Mouse (Mus musculus) spleen, adult 2 months (tissue): ENCODE results near the gene Slc23a2. TPM values are rescaled to one million over a fixed set of nuclear protein-coding genes. Genes with fewer than 3 reads are reported as not detected.

Experiments used
- DNase-seq, 2 experiments: peaks; one replicate each; pipeline versions ENCODE4 v3.0.0 to v3.0.0-alpha.2; 2012 to 2021; ENCODE audit warnings: low spot score in 2 of 2, low read depth in 1 of 2
- H3K27ac ChIP-seq: fragments of 200-500 bp; 2 replicates; pipeline ENCODE4 v1.5.1; 2012; ENCODE audit warnings: low read length, inconsistent platforms; ENCODE audit not compliant: insufficient read depth
- H3K27me3 ChIP-seq: fragments of 200-500 bp; 2 replicates; pipeline ENCODE4 v1.6.1; 2012; ENCODE audit warnings: mild to moderate bottlenecking, moderate library complexity, low read length, inconsistent platforms; ENCODE audit not compliant: control insufficient read depth, insufficient read depth
- H3K36me3 ChIP-seq: fragments of 200-500 bp; 2 replicates; pipeline ENCODE4 v1.6.1; 2012; ENCODE audit warnings: mild to moderate bottlenecking, low read length, inconsistent platforms; ENCODE audit not compliant: control insufficient read depth, insufficient read depth
- H3K4me1 ChIP-seq: fragments of 200-500 bp; 2 replicates; pipeline ENCODE4 v1.6.1; 2011; ENCODE audit warnings: inconsistent platforms; ENCODE audit not compliant: control insufficient read depth, insufficient read depth, insufficient read length
- H3K4me3 ChIP-seq: fragments of 200-500 bp; 2 replicates; pipeline ENCODE4 v1.5.1; 2011; ENCODE audit warnings: mild to moderate bottlenecking, inconsistent platforms; ENCODE audit not compliant: insufficient read depth, insufficient read length; ENCODE audit errors: extremely low read depth
- CTCF ChIP-seq: fragments of 200-500 bp; IDR thresholded peaks from 2 replicates; pipeline ENCODE4 v1.5.1; 2011; ENCODE audit warnings: mild to moderate bottlenecking, inconsistent platforms; ENCODE audit not compliant: insufficient read depth, insufficient read length, insufficient replicate concordance; ENCODE audit errors: extremely low read depth
- POLR2A ChIP-seq: fragments of 200-500 bp; IDR thresholded peaks from 2 replicates; pipeline ENCODE4 v1.6.1; 2011; ENCODE audit warnings: low read depth, low read length, inconsistent platforms
- WGBS: fragments of 180-500 bp; shearing (Covaris S2); methylation state at CpG from one replicate; pipeline ENCODE4 v1.1.7; 2018; 5-methylcytosine and 5-hydroxymethylcytosine counted together
- polyA plus RNA-seq: library from polyadenylated mRNA; depleted of rRNA; stranded (reverse); fragments of >200 nt; gene quantifications from 2 replicates; pipeline ENCODE4 v1.2.3, GENCODE M21; 2012

The Slc23a2 gene
- polyA plus RNA-seq, 1 experiment: 20.6 TPM

DNA sequence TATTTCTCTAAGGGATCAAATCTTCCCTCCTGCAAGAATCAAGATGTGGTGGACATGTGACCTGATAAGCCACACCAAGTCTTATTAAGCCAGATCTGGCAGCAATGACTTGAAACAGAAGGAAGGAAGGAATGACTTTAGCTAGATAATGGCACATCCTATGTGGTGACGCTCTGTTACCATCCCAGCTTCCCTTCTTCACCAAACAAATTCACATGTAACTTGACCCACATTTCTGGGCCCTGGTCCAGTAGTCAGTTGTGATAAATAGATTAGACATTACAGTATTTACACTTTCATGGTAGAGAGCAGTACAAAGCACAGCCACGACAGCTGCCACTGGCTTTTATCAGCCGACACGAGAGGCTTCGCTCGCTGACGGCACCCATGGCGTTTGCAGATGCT is 89.6 kb downstream of the Slc23a2 start:
- WGBS: 86% methylated on average over 8 of the region's 8 CpGs
- TF ChIP-seq POLR2A: no peak
- TF ChIP-seq CTCF: no peak
- Histone ChIP-seq H3K27me3 (no peaks in the 10 kb centered on the region), H3K4me1 (peaks cover 22% of the 10 kb centered on the region), H3K36me3 (peaks cover 4% of the 10 kb centered on the region), H3K27ac (no peak overlapping the region), H3K4me3 (no peak overlapping the region)
- DNase-seq: no peak

DNA sequence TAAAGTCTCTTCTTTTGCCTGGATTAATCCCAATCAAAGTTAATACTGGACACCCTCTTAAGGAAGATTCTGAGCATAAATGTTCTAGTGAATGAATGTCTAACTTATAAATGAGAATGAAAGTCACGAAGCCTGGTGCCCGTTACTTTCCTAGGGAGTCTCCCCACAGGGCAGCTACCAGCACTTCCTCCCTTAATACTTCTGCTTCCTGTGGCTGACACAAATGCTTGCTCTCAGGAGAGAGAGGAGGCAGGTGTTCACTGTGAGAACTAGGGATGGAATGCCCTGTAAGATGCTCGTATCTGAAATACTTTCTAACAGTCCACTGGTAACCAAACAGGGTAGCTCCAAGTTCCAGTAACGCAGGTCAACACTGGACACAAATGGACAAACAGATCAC is 91.1 kb downstream of the Slc23a2 start:
- Histone ChIP-seq H3K36me3 (peaks cover 3% of the 10 kb centered on the region), H3K4me1 (peaks cover 19% of the 10 kb centered on the region), H3K4me3 (no peak overlapping the region), H3K27me3 (no peaks in the 10 kb centered on the region), H3K27ac (no peak overlapping the region)
- DNase-seq: no peak
- 31% methylated on average over 4 of the region's 4 CpGs for WGBS
- no peak for TF ChIP-seq CTCF
- no peak for TF ChIP-seq POLR2A

DNA sequence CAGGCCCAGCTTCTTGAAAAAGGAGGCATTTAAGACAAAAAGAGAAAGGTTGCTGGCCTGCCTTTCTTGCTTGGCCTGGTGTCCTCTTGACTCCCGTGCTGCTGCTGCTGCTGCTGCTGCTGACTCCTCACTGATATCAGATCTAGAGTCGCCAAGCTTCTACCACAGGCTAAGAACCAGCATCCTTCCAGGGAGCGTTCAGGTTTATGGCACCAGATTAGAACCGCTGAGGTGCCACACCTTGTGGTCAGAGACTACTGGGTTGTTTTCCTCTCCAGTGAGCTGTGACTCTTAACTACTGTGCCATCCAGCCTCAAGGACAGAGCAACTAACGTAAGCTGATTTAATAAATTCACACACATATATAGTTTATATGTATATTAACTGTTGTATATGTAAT is 93.1 kb downstream of the Slc23a2 start:
- Histone ChIP-seq H3K4me3 (no peak overlapping the region), H3K27me3 (no peaks in the 10 kb centered on the region), H3K4me1 (peaks cover 25% of the 10 kb centered on the region), H3K27ac (no peak overlapping the region), H3K36me3 (peaks cover 3% of the 10 kb centered on the region)
- no peak for TF ChIP-seq CTCF
- TF ChIP-seq POLR2A: no peak
- peak in 1 of 2 experiments; percentile 28 for DNase-seq
- 16% methylated on average over 5 of the region's 5 CpGs for WGBS

DNA sequence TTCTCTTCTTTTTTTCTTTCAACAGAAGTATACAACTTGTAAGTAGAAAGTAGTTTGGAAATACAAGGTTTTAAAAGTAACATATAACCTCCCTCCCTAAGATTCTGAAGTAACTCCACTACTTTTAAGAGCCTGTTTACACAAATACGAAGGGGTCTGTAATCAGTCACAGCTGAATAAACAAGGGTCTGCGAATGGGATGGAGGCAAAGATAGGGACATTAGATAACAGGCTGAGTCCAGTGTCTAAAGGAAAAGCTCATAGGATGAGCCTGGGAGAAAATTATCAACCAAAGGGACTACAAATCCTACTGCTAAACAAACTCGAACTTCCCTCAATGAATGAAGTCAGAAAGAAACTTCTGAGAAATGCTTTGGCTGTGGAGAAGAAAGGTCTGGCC is 95.0 kb downstream of the Slc23a2 start:
- H3K4me3 ChIP-seq: no peak overlapping the region
- no peak overlapping the region for H3K27ac ChIP-seq
- no peak for TF ChIP-seq POLR2A
- no peak for TF ChIP-seq CTCF
- H3K36me3 ChIP-seq: no peaks in the 10 kb centered on the region
- 82% methylated on average over 3 of the region's 3 CpGs for WGBS
- peaks cover 25% of the 10 kb centered on the region for H3K4me1 ChIP-seq
- no peak for DNase-seq
- no peaks in the 10 kb centered on the region for H3K27me3 ChIP-seq

DNA sequence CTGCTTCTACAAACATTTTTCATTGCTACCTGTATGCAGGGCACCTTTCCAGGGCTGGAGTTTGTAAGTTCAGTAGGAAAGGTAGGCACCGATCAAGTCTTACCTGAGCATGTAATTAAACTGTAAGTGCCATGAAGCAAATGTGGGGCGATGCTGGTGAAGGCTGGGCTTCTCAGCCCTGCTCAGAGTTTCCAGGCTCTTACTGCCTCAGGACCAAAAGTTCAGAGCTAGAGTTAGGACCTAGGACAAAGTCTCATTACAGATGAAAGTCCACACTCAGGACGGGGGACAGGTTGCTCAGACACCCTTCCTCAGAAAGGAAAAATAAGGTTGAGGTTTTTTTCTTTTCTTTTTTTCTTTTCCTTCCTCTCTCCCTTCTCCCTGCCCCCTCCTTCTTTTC is 95.4 kb downstream of the Slc23a2 start:
- H3K27ac ChIP-seq: no peak overlapping the region
- no peak overlapping the region for H3K4me3 ChIP-seq
- H3K36me3 ChIP-seq: no peaks in the 10 kb centered on the region
- peaks cover 25% of the 10 kb centered on the region for H3K4me1 ChIP-seq
- no peaks in the 10 kb centered on the region for H3K27me3 ChIP-seq
- no peak for TF ChIP-seq CTCF
- TF ChIP-seq POLR2A: no peak
- WGBS: 91% methylated on average over 3 of the region's 3 CpGs
- no peak for DNase-seq

DNA sequence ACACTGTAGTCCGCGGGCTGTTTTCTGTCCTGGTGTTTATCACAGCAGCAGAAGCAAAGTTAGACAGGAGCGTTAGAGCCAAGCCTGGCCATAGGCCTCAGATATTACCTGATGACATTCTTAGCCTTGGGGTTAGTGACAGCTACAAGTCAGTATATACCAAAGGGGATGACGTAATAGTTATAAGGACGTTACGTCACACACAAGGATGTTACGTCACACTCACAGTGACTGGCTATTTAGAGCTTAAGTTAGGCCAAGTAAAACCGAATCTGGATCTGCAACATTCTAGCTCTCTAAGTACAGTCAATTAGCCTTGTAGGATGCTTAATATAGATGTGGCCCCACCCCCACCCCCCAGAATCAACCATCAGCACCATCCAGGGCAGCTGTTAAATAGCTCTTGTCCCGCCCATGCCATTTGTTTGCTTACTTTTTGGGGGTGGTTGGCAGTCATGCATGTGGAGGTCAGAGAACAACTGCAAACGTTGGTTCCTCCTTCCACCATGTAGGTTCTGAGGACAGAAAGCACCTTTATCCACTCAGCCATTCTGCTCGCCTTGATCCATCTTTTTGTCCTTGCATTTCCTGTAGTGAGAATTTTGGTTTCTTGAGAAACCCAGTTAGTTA is 96.7 kb downstream of the Slc23a2 start:
- H3K36me3 ChIP-seq: no peaks in the 10 kb centered on the region
- H3K4me1 ChIP-seq: peaks cover 18% of the 10 kb centered on the region
- DNase-seq: no peak
- 77% methylated on average over 11 of the region's 11 CpGs for WGBS
- TF ChIP-seq CTCF: no peak
- no peak for TF ChIP-seq POLR2A
- no peak overlapping the region for H3K4me3 ChIP-seq
- H3K27me3 ChIP-seq: no peaks in the 10 kb centered on the region
- no peak overlapping the region for H3K27ac ChIP-seq

DNA sequence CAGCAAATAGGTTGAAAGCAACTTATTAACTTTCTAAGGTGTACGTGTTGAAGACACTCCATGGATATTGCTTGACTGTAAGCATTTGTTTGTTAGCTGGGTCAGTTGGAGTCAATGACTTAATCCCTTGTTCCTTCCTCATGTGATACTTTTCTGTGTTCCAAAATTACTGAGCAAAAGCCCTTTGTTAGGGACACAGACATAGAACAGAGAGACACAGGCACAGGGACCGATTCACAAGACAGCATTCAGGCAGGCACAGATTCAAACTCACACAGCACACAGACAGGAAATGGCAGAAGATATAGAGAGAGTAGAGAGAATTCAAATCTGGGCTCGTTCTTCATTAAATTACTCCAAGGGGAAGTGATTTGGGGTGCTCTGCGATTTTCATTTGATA is 97.5 kb downstream of the Slc23a2 start:
- DNase-seq: no peak
- Histone ChIP-seq H3K27me3 (no peaks in the 10 kb centered on the region), H3K27ac (no peak overlapping the region), H3K4me1 (peaks cover 13% of the 10 kb centered on the region), H3K36me3 (no peaks in the 10 kb centered on the region), H3K4me3 (no peak overlapping the region)
- 61% methylated on average over 4 of the region's 4 CpGs for WGBS
- TF ChIP-seq POLR2A: no peak

DNA sequence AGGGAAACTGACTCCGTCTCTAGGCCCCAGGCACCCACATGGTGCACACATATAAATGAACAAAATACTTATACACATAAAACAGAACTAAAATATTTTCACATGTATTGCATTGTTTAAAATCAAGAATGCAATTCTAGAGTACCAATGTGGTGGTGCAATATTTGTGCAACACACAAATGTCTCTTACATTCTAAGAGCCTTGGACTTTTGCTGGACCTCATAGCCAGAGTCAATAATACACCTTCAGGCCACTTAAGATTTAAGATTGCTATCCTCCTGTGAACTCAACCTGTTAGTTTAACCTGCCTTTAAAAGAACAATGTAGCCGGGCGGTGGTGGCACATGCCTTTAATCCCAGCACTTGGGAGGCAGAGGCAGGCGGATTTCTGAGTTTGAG is 98.2 kb downstream of the Slc23a2 start:
- no peaks in the 10 kb centered on the region for H3K36me3 ChIP-seq
- peaks cover 11% of the 10 kb centered on the region for H3K4me1 ChIP-seq
- H3K27me3 ChIP-seq: no peaks in the 10 kb centered on the region
- 91% methylated on average over 4 of the region's 4 CpGs for WGBS
- H3K27ac ChIP-seq: no peak overlapping the region
- no peak for DNase-seq
- H3K4me3 ChIP-seq: no peak overlapping the region
- no peak for TF ChIP-seq POLR2A
- no peak for TF ChIP-seq CTCF
